Mouse (Mus musculus) kidney, postnatal 0 days (tissue): ENCODE results near the gene Fbxl19. TPM values are rescaled to one million over a fixed set of nuclear protein-coding genes. Genes with fewer than 3 reads are reported as not detected.

ENCODE experiments used
- ATAC-seq: fragments of 200-750 bp; cut with Nextera tagmentation; replicated peaks from 2 replicates; pipeline ENCODE4 v1.8.0; 2017; ENCODE audit warnings: low read depth, moderate number of reproducible peaks, moderate TSS enrichment, moderate library complexity; ENCODE audit not compliant: low FRiP score
- DNase-seq: peaks from one replicate; pipeline ENCODE4 v3.0.0-alpha.2; 2016; ENCODE audit warnings: low spot score
- H3K27ac ChIP-seq: fragments of 300-500 bp; sonication (generic); 2 replicates; pipeline ENCODE4 v1.5.1; 2014; ENCODE audit warnings: mild to moderate bottlenecking
- H3K27me3 ChIP-seq: fragments of 300-500 bp; sonication (generic); 2 replicates; pipeline ENCODE4 v1.6.1; 2014; ENCODE audit warnings: low read length, mixed read lengths; ENCODE audit not compliant: insufficient read depth
- H3K36me3 ChIP-seq: fragments of 300-500 bp; sonication (generic); 2 replicates; pipeline ENCODE4 v1.6.1; 2014; ENCODE audit warnings: low read length, mixed read lengths; ENCODE audit not compliant: insufficient read depth
- H3K4me1 ChIP-seq: fragments of 300-500 bp; sonication (generic); replicated peaks from 2 replicates; pipeline ENCODE4 v1.6.1; 2014; ENCODE audit warnings: antibody characterized with exemption, low read length, mixed read lengths; ENCODE audit not compliant: insufficient read depth
- H3K4me2 ChIP-seq: fragments of 300-500 bp; sonication (generic); 2 replicates; pipeline ENCODE4 v1.6.1; 2014; ENCODE audit warnings: mild to moderate bottlenecking, low read length, moderate library complexity, mixed read lengths
- H3K4me3 ChIP-seq: fragments of 300-500 bp; sonication (generic); replicated peaks from 2 replicates; pipeline ENCODE4 v1.5.1; 2014; ENCODE audit warnings: low read depth, low read length
- H3K9ac ChIP-seq: fragments of 300-500 bp; sonication (generic); 2 replicates; pipeline ENCODE4 v1.6.1; 2014; ENCODE audit warnings: low read depth, low read length
- H3K9me3 ChIP-seq: fragments of 300-500 bp; sonication (generic); replicated peaks from 2 replicates; pipeline ENCODE4 v1.6.1; 2016; ENCODE audit warnings: low read length, inconsistent platforms, mixed read lengths
- CTCF ChIP-seq: IDR thresholded peaks from 2 replicates; pipeline ENCODE4 v1.5.1; 2016; ENCODE audit warnings: antibody characterized with exemption, low read depth, mild to moderate bottlenecking, moderate library complexity
- WGBS: fragments of 180-500 bp; shearing (Covaris S2); extraction: QIAGEN DNeasy Blood & Tissue Kit; methylation state at CpG from one replicate; pipeline ENCODE4 v1.1.7; 2014; 5-methylcytosine and 5-hydroxymethylcytosine counted together
- polyA plus RNA-seq: library from polyadenylated mRNA; unstranded; fragments of >200 nt; fragmentation: Nextera tagmentation; extraction: Ambion mirVana; gene quantifications from 2 replicates; pipeline ENCODE4 v1.2.1, GENCODE M21; 2015

Gene Fbxl19
- polyA plus RNA-seq, 1 experiment from 2014 or later, result 2.8 TPM

DNA sequence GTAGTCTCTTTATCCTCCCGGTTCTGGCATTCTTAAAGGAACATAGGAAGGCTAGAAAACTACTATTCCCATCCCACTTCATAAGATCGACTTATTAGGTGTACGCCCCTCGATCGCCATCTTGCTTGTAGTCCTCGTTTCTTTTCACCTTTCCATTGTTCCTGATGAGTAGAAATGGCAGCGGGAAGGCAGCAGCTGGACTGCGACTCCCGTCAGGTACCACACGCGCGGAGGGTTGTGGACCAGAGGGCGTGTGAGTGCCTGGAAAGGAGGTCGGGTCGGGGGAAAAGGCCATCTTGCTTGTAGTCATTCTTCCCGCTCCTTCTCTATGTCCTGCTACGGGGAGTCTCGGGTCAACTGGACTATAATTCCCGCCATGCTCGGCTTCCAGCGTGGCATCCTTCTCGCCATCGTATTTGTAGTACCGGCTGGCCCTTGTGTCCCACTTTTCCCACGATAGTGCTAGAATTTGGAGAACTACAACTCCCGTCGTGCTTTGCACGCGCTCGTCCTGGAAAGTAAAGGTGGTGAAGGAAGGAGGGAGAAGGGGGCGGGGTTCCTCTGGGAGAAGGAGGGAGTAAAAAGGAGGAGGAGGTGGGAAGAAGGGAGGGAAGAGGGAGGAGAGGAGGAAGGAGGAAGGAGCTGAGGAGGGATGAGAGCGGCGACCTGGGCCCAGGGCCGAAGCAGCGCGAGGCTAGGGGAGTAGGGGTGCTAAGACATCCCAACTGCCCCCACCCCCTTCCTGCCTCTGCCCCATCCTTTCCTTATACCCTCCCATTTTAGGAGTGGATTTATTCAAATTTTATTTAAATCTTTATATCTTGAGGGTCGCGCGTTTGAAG lies 1.5 kb downstream of the Fbxl19 start:
- DNase-seq, result peak; percentile 100
- WGBS, result under 1% methylated on average over 38 of the region's 39 CpGs
- no peaks in the 10 kb centered on the region for H3K27me3 ChIP-seq
- peaks cover 5% of the 10 kb centered on the region; the same call in 1 of the 2 replicates for H3K4me1 ChIP-seq
- peaks cover 15% of the 10 kb centered on the region; the same call in 1 of the 2 replicates for H3K36me3 ChIP-seq
- peak overlapping the region; percentile 97 for H3K4me2 ChIP-seq
- H3K27ac ChIP-seq, result peak overlapping the region; percentile 81
- TF ChIP-seq CTCF, result no peak
- H3K4me3 ChIP-seq, result peak overlapping the region; percentile 86
- peak overlapping the region; percentile 82 for H3K9ac ChIP-seq
- ATAC-seq, result peak; percentile 90
- no peaks in the 10 kb centered on the region for H3K9me3 ChIP-seq

DNA sequence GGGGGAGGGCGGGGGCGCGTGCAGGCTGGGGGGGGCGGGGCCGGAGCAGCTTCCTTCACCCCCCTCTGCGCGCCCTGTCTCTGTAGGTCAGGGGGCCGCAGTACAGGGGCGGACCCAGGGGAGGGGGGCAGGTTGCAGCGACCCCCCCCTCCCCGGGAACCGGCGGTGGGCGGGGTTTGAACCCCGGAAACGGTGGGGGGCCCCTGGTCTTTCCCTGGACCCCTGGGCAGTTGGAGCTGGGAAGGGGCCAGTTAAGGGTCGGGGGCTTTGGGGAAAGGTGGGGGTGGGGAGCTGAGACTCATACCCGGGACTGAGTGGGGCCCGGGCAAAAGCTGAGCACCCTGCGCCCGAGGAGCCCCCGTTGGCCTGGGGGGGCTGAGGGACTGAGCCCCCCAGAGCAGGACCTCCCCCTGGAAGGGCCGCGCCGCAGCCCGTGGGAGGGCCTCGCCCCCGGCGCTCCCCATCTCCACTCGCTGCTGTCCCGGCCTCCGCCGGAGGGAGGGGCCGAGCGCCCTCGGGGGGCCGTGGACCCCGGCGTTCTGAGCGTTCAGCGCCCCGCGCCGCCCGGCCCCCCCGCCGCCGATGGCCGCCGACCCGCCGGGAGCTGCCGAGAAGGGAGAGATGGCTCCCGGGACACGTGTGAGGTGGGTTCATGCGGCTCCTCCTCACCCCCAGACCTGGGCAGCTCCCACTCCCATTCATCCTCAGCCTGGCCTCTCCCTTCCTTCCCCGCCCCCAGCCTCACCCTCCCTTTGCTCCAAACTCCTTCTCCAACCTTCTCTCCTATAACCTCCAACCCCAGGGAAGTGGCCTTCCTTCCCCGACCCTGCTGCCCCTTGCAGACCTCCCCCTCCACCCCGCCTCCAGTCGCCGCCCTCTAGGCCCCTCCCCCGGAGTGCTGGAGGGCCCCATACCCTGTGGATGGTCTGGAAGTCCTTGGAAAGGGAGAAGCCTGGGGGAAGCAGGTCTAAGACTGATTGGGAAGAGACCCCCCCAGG lies 2.5 kb downstream of the Fbxl19 start:
- no peaks in the 10 kb centered on the region for H3K9me3 ChIP-seq
- WGBS, result 1% methylated on average over 40 of the region's 62 CpGs
- ATAC-seq (peak; percentile 8; the same call in 1 of the 2 replicates), DNase-seq (peak; percentile 55)
- peaks cover 5% of the 10 kb centered on the region; the same call in 1 of the 2 replicates for H3K4me1 ChIP-seq
- H3K27ac ChIP-seq, result peak overlapping the region; percentile 81
- no peak for TF ChIP-seq CTCF
- peak overlapping the region; percentile 82 for H3K9ac ChIP-seq
- peak overlapping the region; percentile 97 for H3K4me2 ChIP-seq
- H3K27me3 ChIP-seq, result no peaks in the 10 kb centered on the region
- peaks cover 24% of the 10 kb centered on the region for H3K36me3 ChIP-seq
- H3K4me3 ChIP-seq, result peak overlapping the region; percentile 86

DNA sequence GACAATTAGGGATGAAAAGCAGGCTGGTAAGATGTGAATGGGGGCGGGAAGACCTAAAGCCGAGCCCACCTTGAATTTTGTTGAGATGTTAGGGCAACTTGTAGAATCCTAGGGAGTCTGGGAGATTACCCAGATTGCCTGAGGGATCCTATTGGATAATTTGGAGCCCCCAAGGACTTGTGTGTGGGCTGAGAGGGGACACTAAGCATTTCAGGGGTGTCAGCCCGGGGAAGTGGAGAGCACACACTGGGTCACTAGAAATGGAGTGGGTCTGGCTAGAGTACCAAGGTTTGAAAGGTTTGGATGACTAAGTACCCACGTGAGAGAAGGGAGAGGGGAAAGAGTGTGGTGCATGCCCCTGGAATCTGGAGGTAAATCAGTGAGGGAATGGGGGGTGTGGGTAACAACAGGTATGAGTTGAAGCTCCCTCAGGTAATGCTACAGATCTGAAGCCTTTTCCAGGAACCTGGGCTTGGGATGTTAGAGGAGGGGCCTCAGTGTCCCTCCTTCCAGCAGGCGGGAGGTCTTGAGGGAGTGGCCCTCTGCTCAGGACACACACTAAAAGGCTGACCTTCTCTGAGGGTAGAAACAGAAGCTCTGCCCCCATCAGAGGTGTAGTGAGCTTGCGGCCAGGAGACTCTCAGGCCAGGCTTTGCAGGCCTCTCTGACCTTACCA lies 3.4 kb downstream of the Fbxl19 start:
- ATAC-seq (no peak), DNase-seq (peak; percentile 2)
- Histone ChIP-seq H3K9me3 (no peaks in the 10 kb centered on the region), H3K9ac (peak overlapping the region; percentile 82), H3K36me3 (peaks cover 33% of the 10 kb centered on the region), H3K4me2 (peak overlapping the region; percentile 97), H3K4me1 (peaks cover 5% of the 10 kb centered on the region; the same call in 1 of the 2 replicates), H3K4me3 (peak overlapping the region; percentile 86), H3K27me3 (no peaks in the 10 kb centered on the region), H3K27ac (peak overlapping the region; percentile 81; the same call in 1 of the 2 replicates)
- 35% methylated on average over 6 of the region's 6 CpGs for WGBS
- no peak for TF ChIP-seq CTCF

DNA sequence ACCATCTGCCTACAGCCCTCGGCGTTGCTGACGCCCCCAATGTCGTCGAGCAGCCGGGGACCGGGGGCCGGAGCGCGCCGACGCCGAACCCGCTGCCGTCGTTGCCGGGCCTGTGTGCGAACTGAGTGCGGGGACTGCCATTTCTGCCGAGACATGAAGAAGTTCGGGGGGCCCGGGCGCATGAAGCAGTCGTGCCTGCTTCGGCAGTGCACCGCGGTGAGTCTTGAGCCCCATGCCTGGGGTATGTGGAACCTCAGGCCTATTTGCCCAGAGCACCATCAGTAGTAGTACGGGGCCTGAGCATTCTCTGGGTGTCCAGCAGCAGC lies 3.9 kb downstream of the Fbxl19 start:
- H3K4me2 ChIP-seq, result no peak overlapping the region
- H3K9ac ChIP-seq, result no peak overlapping the region
- no peak for TF ChIP-seq CTCF
- peaks cover 37% of the 10 kb centered on the region for H3K36me3 ChIP-seq
- peaks cover 5% of the 10 kb centered on the region; the same call in 1 of the 2 replicates for H3K4me1 ChIP-seq
- H3K27me3 ChIP-seq, result no peaks in the 10 kb centered on the region
- no peak overlapping the region for H3K4me3 ChIP-seq
- DNase-seq (no peak), ATAC-seq (no peak)
- no peaks in the 10 kb centered on the region for H3K9me3 ChIP-seq
- WGBS, result 85% methylated on average over 28 of the region's 28 CpGs
- no peak overlapping the region for H3K27ac ChIP-seq

DNA sequence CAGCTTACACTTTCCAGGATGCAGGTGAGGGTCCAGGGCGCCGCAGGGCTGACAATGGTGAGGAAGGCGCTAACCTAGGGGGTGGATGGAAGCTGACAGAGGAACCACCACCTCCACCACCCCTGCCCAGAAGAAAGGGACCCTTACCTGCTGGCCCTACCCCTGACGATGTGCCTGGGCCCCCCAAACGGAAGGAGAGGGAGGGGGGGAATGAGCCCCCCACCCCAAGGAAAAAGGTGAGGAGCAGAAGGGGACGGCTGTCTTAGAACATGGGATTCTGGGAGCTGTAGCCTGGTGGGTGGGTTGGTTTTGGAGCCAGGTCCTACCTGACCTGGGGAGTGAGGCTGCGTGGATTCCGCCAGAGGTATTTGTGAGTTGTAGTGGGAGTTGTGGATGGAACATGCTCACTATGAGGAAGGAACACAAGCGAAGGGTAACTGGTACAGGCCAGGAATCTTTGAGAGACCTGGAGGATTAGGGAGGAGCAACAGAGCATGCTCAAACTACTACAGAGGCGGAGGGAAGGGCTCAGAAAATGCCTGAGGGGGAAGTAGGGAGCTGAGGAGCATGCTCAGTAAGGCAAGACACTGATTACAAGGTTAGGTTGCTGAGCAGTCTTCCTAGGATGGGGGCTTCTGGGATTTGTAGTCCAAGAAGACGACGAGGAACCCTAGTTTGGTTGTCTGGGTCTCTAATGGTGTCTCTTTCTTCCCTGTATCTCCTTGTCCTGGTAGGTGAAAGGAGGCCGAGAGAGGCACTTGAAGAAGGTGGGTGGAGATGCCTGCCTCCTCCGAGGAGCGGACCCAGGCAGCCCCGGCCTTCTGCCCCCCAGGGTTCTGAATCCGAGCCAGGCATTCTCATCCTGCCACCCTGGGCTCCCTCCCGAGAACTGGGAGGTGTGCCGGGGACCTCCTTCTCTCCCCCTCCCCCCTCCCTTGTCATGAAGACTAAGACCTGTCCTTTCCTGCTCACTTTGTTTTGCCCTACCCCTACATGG lies 6.1 kb downstream of the Fbxl19 start:
- Histone ChIP-seq H3K4me2 (no peak overlapping the region), H3K27me3 (no peaks in the 10 kb centered on the region), H3K4me3 (no peak overlapping the region), H3K4me1 (peaks cover 5% of the 10 kb centered on the region; the same call in 1 of the 2 replicates), H3K36me3 (peaks cover 53% of the 10 kb centered on the region), H3K9ac (no peak overlapping the region), H3K27ac (no peak overlapping the region; the same call in 1 of the 2 replicates), H3K9me3 (no peaks in the 10 kb centered on the region)
- no peak for ATAC-seq
- DNase-seq, result peak; percentile 55
- no peak for TF ChIP-seq CTCF
- 87% methylated on average over 19 of the region's 19 CpGs for WGBS
